Mouse (Mus musculus): Measurements from ENCODE around the gene Nudt16. TPM values are rescaled to one million over a fixed set of nuclear protein-coding genes. Genes with fewer than 3 reads are reported as not detected.
"Not testable (repeated sequence)": the region's sequence is repeated elsewhere in the genome, so short reads cannot be mapped to it uniquely, and the experiment has no call there.

Nudt16 gene
- polyA plus RNA-seq (2012; rRNA removed), result 16.6 and 17.3 TPM in 2 replicates

GRCm38 (mm10) chr9:105131253-105132001, at the start of gene Nudt16:
TSS of gene Nudt16 (minus strand) at chr9:105131824.
- Histone ChIP-seq H3K4me1 (ENCODE audit: control insufficient read depth, insufficient read depth, low read length) (peaks cover 5% of the 10 kb centered on the region), H3K27ac (ENCODE audit: insufficient read depth, low read length) (peak within 1 kb of the TSS; percentile 42; the same call in 1 of the 2 replicates), H3K4me3 (replicated peaks; ENCODE audit: insufficient read depth, low read depth, low read length) (peak within 1 kb of the TSS; percentile 65), H3K27me3 (ENCODE audit: control insufficient read depth, insufficient read depth, low read length) (no peaks in the 10 kb centered on the region)
- TF ChIP-seq CTCF (IDR thresholded peaks at IDR 0.05; ENCODE audit: borderline replicate concordance, insufficient read depth, low read depth, low read length) (no peak), POLR2A (IDR thresholded peaks at IDR 0.05; ENCODE audit: borderline replicate concordance, insufficient read depth, low read length) (peak; percentile 70)
- under 1% methylated on average over 60 of the region's 60 CpGs for WGBS
- peak; percentile 90 to 93 for DNase-seq

GRCm38 (mm10) chr9:105144992-105145391, 13.4 kb upstream of the Nudt16 start, which contains the start of gene 1700080E11Rik:
TSS of gene 1700080E11Rik (minus strand) at chr9:105145092.
- WGBS, result 77% methylated on average over 6 of the region's 6 CpGs
- Histone ChIP-seq H3K27ac (ENCODE audit: insufficient read depth, low read length) (no peak within 1 kb of the TSS), H3K27me3 (ENCODE audit: control insufficient read depth, insufficient read depth, low read length) (no peaks in the 10 kb centered on the region), H3K4me1 (ENCODE audit: control insufficient read depth, insufficient read depth, low read length) (no peaks in the 10 kb centered on the region), H3K4me3 (replicated peaks; ENCODE audit: insufficient read depth, low read depth, low read length) (no peak within 1 kb of the TSS)
- DNase-seq, result no peak
- TF ChIP-seq POLR2A (IDR thresholded peaks at IDR 0.05; ENCODE audit: borderline replicate concordance, insufficient read depth, low read length) (no peak), CTCF (IDR thresholded peaks at IDR 0.05; ENCODE audit: borderline replicate concordance, insufficient read depth, low read depth, low read length) (no peak)

- no peak for DNase-seq
- no peak overlapping the region for H3K27ac ChIP-seq (ENCODE audit: insufficient read depth, low read length)
- no peak for TF ChIP-seq POLR2A (IDR thresholded peaks at IDR 0.05; ENCODE audit: borderline replicate concordance, insufficient read depth, low read length)
- TF ChIP-seq CTCF (IDR thresholded peaks at IDR 0.05; ENCODE audit: borderline replicate concordance, insufficient read depth, low read depth, low read length), result no peak
- H3K4me1 ChIP-seq (ENCODE audit: control insufficient read depth, insufficient read depth, low read length), result no peaks in the 10 kb centered on the region
- WGBS, result 89% methylated on average over 6 of the region's 6 CpGs
- no peaks in the 10 kb centered on the region for H3K27me3 ChIP-seq (ENCODE audit: control insufficient read depth, insufficient read depth, low read length)
- H3K4me3 ChIP-seq (replicated peaks; ENCODE audit: insufficient read depth, low read depth, low read length), result no peak overlapping the region
These were observed 7.6 kb upstream of the Nudt16 start for GRCm38 (mm10) chr9:105139204-105139603.

- H3K27me3 ChIP-seq (ENCODE audit: control insufficient read depth, insufficient read depth, low read length), result no peaks in the 10 kb centered on the region
- TF ChIP-seq CTCF (IDR thresholded peaks at IDR 0.05; ENCODE audit: borderline replicate concordance, insufficient read depth, low read depth, low read length) (no peak), POLR2A (IDR thresholded peaks at IDR 0.05; ENCODE audit: borderline replicate concordance, insufficient read depth, low read length) (no peak)
- H3K4me3 ChIP-seq (replicated peaks; ENCODE audit: insufficient read depth, low read depth, low read length), result no peak overlapping the region
- no peak for DNase-seq
- WGBS, result 22% methylated on average over 1 of the region's 1 CpGs
- no peaks in the 10 kb centered on the region for H3K4me1 ChIP-seq (ENCODE audit: control insufficient read depth, insufficient read depth, low read length)
- H3K27ac ChIP-seq (ENCODE audit: insufficient read depth, low read length), result no peak overlapping the region
These were observed 4.8 kb upstream of the Nudt16 start for GRCm38 (mm10) chr9:105136404-105136803.

GRCm38 (mm10) chr9:105134536-105134935, 2.9 kb upstream of the Nudt16 start:
- H3K27me3 ChIP-seq (ENCODE audit: control insufficient read depth, insufficient read depth, low read length), result no peaks in the 10 kb centered on the region
- WGBS, result 82% methylated on average over 5 of the region's 5 CpGs
- TF ChIP-seq POLR2A (IDR thresholded peaks at IDR 0.05; ENCODE audit: borderline replicate concordance, insufficient read depth, low read length), result no peak
- TF ChIP-seq CTCF (IDR thresholded peaks at IDR 0.05; ENCODE audit: borderline replicate concordance, insufficient read depth, low read depth, low read length), result no peak
- peaks cover 5% of the 10 kb centered on the region for H3K4me1 ChIP-seq (ENCODE audit: control insufficient read depth, insufficient read depth, low read length)
- H3K27ac ChIP-seq (ENCODE audit: insufficient read depth, low read length), result no peak overlapping the region
- no peak overlapping the region for H3K4me3 ChIP-seq (replicated peaks; ENCODE audit: insufficient read depth, low read depth, low read length)
- DNase-seq, result no peak

GRCm38 (mm10) chr9:105132002-105132367, 361 bp upstream of the Nudt16 start:
- WGBS, result 21% methylated on average over 5 of the region's 5 CpGs
- Histone ChIP-seq H3K27me3 (ENCODE audit: control insufficient read depth, insufficient read depth, low read length) (no peaks in the 10 kb centered on the region), H3K4me1 (ENCODE audit: control insufficient read depth, insufficient read depth, low read length) (peaks cover 5% of the 10 kb centered on the region), H3K27ac (ENCODE audit: insufficient read depth, low read length) (no peak overlapping the region; the same call in 1 of the 2 replicates), H3K4me3 (replicated peaks; ENCODE audit: insufficient read depth, low read depth, low read length) (peak overlapping the region; percentile 65)
- TF ChIP-seq CTCF (IDR thresholded peaks at IDR 0.05; ENCODE audit: borderline replicate concordance, insufficient read depth, low read depth, low read length) (no peak), POLR2A (IDR thresholded peaks at IDR 0.05; ENCODE audit: borderline replicate concordance, insufficient read depth, low read length) (no peak)
- no peak for DNase-seq

- peaks cover 5% of the 10 kb centered on the region for H3K4me1 ChIP-seq (ENCODE audit: control insufficient read depth, insufficient read depth, low read length)
- no peak for DNase-seq
- no peaks in the 10 kb centered on the region for H3K27me3 ChIP-seq (ENCODE audit: control insufficient read depth, insufficient read depth, low read length)
- H3K27ac ChIP-seq (ENCODE audit: insufficient read depth, low read length), result no peak overlapping the region
- no peak for TF ChIP-seq CTCF (IDR thresholded peaks at IDR 0.05; ENCODE audit: borderline replicate concordance, insufficient read depth, low read depth, low read length)
- no peak for TF ChIP-seq POLR2A (IDR thresholded peaks at IDR 0.05; ENCODE audit: borderline replicate concordance, insufficient read depth, low read length)
- H3K4me3 ChIP-seq (replicated peaks; ENCODE audit: insufficient read depth, low read depth, low read length), result no peak overlapping the region
- 85% methylated on average over 8 of the region's 8 CpGs for WGBS
These were observed 1.3 kb downstream of the Nudt16 start for GRCm38 (mm10) chr9:105130331-105130730.

GRCm38 (mm10) chr9:105125206-105125605, 6.4 kb downstream of the Nudt16 start:
- not testable (repeated sequence) for H3K27me3 ChIP-seq (ENCODE audit: control insufficient read depth, insufficient read depth, low read length); DNase-seq; H3K4me1 ChIP-seq (ENCODE audit: control insufficient read depth, insufficient read depth, low read length); H3K4me3 ChIP-seq (replicated peaks; ENCODE audit: insufficient read depth, low read depth, low read length); H3K27ac ChIP-seq (ENCODE audit: insufficient read depth, low read length)
- 96% methylated on average over 3 of the region's 3 CpGs for WGBS

Measured in cerebellum, adult 2 months (tissue).